Mouse (Mus musculus): ENCODE measurements around the gene Mocs2.

Mocs2 gene

DNA sequence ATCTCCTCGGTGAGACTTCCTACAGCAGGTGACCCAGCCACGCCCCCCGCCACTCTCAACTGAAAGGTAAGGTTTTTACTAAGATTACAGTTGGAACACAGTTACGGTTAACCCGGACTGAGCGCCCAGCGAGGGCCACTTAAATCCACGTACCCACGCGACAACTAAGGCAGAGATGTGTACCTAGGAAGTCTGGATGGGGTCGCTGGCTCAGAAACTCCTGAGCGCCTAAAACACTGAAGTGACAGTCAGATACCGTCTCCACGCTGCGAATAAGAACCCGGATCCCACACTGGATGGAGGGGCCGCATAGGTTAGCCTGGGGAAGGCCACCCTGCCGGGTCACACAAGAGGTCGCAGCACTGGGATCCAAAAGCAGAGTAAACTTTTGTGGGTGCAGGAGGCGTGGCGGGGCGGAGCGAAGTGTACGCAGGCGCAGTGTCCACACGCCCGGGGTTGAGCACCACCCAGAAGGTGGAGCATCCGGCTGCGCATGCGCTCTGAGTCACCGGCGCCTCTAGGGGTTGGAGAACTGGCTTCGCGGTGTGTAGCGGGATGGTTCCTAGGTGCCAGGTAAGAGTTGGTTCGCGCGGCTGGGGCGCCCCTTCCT lies at the start of gene Mocs2:
TSS of gene Mocs2 (plus strand) at position 486 of the 610 bp plus-strand sequence.
- peak; percentile 90 for DNase-seq

DNA sequence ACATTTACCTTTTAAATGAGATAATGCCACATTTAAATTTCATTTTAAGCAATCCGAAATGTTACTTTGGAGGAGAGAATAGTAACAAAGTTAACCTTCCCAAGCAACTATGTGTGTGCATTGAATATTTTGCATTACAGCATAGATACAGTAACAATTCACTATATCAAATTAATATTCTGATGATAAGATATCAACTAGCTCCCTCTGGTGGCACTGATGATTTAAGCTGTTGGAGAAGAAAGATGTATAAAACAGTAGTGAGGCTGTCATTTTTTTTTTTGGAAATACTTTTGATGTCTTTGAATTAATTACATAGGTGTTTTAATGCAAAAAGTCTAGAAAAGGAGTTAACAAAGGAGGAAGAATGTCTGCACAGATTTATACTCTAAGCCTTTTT lies 26.5 kb upstream of the Mocs2 start:
- DNase-seq, result no peak

DNA sequence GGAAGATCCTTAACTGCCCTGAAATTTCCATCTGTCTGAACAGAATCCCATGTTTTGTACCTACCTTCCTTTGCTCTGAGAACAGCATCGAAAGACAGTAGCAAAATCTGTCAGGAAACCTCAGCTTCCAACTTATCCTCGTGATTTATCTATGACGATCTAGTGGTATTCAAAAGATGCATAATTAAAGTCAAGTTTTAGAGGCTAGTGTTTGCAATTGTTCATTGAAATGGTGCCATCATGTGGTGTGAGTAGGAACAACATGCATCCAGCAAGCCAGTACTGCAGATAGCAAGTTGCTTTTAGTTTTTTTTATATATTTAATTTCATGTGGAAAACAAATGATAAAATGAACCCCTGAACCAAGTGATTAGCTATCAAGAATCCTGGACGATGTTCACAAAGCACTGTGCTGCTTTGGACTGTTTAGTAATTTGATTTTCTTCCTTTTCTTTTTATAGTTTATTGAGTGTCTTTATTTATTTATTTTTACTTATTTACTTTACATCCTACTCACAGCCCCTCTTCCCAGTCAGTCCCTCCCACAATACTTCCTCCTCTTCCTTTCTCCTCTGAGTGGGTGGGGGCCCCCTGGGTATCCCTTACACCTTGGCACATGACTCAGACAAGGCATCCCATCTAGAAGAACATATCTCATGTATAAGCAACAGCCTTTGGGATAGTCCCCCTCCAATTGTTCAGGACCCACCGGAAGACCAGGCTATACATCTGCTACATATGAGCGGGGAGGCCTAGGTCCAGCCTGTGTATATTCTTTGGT lies 24.6 kb upstream of the Mocs2 start:
- DNase-seq, result peak; percentile 27

DNA sequence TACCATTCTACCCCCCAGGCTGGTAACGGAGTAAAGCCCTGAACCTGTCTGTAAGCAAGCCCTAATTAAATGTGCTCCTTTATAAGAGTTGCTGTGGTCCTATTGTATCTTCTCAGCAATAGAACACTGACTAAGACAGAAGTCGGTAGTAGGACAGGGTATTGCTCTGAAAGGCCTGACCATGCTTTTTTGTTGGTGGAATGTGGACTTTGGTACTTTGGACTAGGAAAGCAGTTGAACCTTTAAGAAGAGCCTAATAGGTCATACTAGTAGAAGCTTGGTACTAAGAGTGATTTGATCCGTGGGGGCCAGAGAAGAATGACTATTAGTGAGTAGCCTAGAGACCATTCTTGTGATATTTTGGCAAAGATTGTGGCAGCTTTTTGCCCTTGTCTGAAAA lies 16.2 kb upstream of the Mocs2 start:
- no peak for DNase-seq

DNA sequence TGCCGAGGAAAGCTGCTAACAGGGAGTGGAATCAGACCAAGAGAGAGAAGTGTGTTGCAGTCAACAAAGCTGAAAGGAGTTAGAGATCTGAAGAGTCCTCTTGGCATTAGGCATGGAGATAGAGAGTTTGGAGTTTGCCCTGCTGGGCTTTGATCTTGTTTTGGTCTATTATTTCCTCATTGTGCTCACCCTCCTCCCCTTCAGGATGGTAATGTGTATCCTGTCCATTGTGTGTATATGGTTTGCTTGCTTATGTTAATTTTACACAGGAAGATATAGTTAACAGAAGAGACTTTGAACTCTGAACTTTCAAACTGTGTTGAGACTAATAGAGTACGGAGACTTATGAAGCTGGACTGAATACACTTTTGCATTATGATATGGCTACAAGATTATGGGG lies 15.1 kb upstream of the Mocs2 start:
- no peak for DNase-seq

DNA sequence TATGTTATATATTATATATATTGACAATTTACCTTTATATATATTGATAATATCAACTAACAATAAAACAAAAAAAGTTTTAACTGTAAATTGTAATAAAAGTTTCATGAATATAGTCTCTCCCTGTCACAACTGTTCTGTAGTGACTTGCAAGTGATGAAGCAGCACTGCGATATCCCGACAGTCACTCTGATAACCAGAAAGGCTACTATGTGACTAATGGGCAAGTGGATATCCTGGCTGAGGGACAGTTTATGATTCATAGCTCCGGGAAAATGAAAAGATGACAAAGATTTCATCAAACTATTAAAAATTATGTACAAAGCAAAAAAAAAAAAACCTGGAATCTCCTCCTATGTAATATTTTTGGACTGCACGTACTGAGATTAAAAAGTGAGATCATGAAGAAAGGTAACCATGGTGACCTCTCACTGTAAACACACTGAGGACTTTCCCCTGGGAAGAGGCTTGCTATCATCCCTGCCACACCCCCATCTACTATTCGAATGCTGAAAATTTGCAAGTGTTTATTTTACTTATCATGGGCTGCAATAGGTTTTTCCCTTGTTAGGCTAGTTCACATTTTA lies 8.3 kb upstream of the Mocs2 start:
- no peak for DNase-seq

DNA sequence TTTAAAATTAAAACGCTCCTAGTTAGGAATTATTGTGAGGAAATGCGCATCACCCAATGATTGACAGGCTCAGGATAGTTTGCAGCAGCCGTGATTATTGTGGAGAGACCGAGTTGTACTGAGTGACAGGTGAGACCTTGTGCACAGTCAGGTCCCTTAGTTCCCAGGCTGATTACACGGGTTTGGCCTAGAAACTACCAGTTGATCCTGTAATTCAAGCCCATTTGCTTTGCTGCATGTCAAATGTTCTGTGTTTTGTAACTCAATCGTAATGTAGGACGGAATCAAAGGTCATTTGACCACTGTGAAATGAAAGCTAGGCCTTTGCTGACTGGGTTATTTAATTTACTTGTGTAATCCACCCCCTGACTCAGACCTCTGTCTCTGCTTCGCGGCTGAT lies 477 bp downstream of the Mocs2 start:
- no peak for DNase-seq

DNA sequence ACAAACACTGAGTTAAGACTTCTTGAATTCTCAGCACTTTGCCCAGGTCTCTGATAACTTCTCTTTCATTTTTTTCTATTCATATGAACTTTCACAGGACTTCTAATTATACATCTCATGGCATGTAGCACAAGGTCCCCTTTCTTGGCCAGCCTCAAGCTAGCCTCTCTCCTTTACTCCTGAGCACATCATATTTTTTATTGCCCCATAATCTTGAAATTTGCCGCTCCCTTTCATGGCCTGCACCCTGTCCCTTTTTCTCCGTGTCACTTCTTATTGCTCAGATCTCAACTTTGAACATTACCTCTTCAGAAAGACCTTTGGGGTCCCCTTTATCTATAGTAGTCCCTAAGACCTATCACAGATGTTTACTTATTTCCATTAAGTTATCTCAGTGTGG lies 4.8 kb downstream of the Mocs2 start:
- no peak for DNase-seq

DNA sequence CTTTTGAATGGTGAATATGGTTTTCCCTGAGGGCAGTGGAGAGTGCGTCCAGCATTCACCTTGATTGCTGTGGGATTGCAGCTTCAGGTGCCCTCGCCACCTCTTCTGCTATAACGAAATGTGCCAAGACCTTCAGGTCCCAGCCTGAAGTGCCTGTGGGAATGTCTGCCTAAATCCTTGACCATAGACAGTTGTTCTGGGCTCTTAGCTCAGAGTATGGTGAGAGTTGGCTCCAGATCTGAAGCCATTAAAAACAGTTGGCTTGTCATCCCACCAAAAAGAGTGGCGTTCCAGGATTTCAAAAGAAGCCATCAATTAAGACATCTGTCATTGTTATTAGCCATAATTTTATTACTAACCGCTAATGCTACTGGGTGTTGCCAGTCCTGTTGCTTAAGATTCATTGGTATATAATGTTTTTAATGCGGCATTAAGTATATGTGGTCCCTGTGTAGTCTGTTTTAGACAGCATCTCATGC lies 7.4 kb downstream of the Mocs2 start:
- no peak for DNase-seq

DNA sequence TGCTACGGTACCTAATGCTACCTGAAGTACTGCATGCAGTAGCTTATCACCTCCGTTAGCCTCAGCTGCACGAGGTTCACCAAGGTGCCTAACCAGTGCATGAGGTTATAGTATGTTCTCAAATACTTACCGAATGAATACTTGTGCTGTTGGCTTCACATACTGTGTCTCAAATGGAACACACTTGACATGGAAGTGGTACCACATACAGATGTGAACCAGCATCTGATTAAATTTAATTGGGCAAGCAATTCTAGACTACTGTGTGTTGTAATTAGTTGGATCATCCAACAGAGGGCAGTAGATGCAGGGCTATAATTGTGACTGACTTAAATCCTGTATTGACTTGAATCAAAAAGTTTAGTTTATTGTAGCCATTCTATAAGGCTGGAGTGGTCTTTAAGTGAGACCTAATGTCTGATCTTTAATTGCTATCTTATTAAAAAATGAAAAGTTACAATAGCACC lies 13.4 kb downstream of the Mocs2 start:
- DNase-seq, result no peak

DNA sequence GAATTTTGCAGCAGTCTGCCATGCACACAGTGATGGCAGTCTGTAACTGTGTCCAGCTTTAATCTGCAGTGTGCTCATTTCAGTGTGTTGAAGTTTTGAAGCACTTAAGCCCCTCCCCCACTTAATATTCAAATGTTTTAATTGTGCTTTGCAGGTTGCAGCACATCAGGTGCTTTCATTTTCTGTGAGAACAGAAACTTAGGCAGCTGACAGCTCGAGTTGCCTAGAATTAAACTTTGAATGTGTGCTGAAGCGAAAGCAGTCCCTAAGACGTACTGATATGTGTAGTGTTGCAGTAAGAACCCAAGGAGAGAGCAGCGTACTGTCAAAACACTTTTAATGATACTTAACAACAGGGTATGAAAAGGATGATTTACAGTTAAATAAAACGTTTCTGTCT lies 14.7 kb downstream of the Mocs2 start:
- DNase-seq, result no peak

DNA sequence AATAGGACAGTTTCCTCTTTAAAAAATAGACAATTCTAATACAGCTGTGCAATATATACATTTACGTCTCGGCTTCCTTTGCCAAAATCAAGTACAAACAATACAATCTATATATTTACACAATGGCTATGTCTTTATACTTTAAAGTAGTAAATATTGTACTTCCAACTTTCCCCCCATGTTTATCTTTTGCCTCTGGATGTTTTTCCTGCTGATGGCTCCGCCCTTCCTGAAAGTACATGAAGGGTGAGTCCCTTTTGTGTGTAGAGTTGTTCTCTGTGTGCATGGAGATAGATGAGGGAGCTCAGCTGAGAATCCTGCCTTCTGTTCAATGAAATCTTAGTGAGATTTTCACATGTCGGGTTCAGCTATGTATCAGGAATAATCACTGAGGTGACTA lies 15.3 kb downstream of the Mocs2 start:
- DNase-seq, result no peak

DNA sequence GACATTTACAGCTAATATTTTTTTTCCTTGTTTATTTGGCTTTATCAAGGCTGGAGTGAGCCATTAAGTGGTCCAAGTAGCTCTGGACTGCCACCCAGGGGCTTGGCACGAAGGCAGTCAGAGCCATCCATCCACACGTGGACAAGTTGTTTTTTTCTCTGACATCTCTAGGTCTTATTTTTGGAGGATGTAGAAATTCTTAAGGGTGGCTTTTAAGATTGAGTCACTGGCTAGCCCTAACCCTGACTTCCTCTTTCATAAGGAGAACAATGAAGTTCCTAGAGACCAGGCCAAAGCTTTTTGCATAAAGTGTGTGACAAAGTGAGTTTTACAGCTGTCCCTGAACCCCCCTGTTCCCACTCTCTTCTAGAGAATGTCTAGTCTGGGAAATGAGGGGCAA lies 16.5 kb downstream of the Mocs2 start:
- no peak for DNase-seq

DNA sequence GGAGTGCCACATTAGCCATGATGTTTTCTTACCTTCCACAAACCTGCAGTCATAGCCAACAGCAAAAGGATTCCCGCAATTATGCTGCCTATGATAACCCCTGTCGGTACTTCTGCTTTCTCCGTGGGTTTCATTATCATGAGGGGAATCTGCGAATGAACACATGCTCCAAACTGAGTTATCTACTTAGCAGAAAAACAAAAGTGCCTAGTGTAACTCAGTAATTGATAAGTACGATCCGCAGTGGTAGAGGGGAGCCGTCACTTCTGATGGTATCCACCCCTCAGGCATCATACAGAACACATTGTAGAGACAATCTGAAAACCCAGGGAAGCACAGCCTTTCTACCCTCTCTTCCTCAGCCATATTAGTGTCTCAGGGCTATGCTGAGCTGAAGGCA lies 19.0 kb downstream of the Mocs2 start:
- DNase-seq, result no peak

DNA sequence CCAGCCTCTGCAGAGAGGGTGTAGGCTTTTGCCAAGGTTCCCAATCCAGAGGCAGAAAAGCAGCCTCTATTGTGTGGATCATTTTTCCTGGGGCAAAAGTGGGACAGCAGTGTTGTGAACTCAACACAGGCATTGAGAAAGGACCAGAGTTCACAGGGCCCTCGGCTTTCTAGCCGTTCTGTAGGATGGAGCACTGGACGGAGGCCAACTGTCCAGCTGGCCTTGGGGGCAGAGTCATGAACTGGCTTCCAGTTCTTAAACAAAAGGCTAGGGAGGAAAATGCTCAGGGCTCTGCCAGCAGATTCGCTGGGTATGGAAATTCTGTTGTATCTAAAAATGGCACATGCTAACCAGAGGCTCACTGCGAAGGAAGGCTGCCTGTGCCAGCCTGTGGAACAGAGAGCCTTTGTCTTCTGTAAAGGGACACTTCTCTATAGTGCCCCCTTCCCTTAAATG lies 20.5 kb downstream of the Mocs2 start:
- DNase-seq, result peak; percentile 85

DNA sequence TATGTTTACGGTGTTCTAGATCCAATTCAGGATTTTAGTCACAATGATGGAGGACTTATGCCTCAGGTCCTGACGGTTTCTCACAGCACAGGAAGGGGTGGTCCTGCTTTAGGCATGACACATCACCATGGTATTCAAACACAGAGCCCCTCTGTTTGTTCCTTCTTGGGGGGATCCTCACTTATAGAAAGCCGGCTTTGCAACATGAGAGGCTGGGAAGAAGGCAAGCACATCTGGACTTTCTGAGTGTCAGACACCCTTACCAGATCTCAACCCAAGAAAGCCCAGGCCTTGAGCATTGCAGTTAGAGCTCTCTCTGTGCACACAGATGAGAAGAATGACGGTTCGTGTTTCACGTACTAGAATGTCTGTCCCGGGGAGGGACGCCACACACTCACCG lies 21.1 kb downstream of the Mocs2 start:
- no peak for DNase-seq

DNA sequence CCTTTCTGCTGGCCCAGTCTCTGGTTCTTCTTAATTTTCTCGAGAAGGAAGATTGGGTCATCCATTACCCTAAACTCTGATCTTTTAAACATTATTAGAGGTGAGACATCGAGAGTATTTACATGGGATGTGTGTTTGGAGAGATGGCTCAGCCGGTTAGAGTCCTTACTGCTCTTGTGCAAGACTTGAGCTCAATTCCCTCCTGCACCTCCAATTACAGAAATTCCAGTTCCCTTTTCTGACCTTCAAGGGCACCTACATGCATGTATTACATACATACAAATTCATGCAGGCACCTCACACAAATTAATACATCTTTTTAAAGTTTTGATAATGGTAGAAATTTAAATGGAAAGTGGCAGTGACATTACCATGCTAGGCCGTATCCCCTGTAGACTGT lies 22.5 kb downstream of the Mocs2 start:
- no peak for DNase-seq

DNA sequence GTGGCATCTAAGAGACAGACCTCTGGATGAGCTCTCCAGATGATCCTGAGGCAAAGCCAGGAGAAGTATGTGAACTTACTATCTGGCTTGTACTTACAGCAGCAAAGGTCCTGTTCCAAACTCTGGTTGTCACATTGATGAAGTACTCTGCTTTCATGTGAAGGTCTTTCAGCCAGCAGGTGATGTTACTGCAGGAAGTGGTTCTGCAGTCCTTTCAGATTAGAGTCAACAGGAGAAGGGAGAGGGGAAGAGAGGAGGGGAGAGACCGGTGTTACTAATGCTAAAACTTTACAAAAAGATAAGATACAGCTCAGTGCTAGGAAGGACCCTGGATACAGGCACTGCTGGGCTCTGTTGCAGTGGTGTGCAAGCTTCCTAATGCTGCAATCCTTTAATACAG lies 25.3 kb downstream of the Mocs2 start:
- no peak for DNase-seq

DNA sequence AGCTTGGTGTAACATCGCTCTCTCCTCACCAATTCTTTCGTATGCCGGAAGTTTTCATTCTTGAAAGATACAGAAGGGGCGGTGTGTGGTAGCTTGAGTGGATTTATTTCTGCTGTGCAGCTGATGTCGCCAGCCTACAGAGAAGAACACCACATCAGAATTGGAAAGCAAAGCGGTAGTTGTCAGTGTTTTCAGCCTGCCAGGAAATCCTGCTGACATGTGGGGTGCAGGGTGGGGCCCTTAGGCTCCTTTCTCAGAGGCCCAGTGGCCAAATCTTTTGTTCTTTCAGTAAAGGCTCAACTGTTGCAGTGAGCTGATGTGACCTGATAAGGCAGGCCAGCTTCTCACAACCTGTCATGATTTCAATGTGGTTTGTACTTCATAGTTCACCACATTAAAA lies 27.8 kb downstream of the Mocs2 start:
- DNase-seq, result no peak

DNA sequence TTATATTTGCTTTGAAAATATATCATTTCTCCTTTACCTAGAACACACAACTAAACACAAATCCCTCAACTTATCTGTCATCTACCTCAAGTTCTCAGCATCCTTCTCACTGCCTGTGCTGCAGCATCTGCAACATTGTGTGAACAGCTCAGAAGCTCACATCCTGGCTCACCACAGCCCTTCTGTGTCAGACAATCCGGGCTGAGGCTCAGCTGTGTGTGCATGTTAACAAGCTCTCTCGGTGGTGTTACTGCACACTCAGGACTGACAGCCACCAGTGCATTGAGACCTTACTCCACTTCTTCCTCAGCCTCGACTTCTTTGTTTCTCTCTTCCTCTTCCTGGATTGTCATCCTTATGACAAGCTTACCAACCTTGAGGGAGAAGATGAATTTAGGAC lies 30.9 kb downstream of the Mocs2 start:
- DNase-seq, result no peak

DNA sequence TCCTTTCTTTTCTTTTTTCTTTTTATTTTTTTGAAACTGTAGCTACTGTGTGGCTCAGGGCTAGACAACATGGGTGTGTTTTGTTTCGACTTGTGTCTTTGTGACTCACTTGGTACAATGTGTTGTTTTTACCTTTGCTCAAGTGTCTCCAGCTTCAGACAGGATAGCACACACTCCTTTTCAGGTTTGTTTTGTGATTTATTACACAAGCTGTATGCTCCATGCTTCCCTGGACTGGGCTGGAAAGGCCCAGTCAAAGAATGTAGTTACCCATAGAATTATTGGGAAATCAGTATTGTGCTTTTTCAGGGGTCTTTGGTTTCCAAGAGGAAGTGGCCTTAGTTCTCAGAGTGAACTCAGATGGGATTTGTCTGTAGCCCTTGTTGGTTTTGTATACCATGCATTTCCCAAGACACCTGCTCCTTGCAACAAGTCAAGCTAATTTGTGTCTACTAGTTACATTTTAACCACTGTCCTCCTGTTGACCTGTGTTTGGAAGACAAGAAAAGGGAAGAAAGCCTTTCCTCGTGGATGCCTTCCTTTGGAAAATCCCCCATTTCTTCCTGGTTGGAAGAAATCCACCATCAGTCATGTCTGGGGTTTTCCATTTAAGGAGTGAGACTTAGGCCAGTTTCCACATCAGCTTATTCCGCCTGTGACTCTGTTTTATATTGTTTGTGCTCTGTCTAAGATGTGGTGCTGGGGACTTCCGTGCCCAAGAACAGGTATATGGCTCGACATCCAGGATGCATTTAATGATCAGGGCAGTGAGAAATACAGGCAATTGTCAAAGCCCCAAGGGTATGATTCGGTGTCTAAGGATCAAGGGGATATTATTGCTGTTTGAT lies 34.5 kb downstream of the Mocs2 start:
- no peak for DNase-seq

DNA sequence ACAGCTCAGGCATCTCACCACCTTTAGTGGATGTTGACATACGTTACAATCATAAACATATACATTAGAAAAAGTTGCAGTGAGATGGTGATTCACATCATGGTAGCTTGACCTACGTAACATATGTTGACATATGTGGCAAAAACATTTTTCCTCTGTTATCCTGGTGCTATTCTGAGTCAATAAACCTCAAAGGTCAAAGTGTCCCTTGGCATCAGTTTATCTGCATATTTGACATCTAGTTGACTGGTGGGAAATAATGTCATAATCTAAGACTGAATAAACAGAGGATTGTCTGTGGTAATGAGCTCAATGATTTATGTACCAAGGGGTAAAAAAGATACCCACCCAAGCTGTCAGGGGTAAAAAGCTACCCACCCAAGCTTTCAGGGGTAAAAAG lies 35.1 kb downstream of the Mocs2 start:
- DNase-seq, result no peak

DNA sequence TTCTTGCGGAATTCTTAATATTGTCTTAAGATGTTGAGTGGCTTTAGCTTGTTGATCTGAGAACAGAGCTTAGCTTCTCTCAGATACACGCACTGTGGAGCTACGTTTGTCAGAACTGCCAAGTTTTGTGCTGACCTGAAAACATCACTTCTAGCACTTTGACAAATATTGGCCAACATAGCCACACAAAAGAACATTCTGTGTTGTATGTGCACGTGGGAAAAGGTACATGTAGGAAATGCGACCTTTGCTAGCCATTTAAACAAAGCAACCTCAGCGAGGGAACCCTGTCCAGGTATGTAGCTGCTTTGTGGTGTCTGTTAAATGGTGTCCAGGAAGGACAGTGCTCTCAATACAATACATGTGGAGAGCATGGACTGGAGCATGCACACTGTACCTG lies 36.0 kb downstream of the Mocs2 start:
- no peak for DNase-seq
